Mouse (Mus musculus) kidney, adult 2 months (tissue): Measurements from ENCODE around the gene Pla2g4d.

Experiments used
- CTCF ChIP-seq: fragments of 200-500 bp; conservative IDR thresholded peaks from 2 replicates; pipeline ENCODE4 v1.5.1; 2011; ENCODE audit warnings: low read depth, mild to moderate bottlenecking, control low read depth, low read length, moderate library complexity, mixed read lengths; ENCODE audit not compliant: insufficient read depth, insufficient read length
- POLR2A ChIP-seq: fragments of 200-500 bp; IDR thresholded peaks from one replicate; pipeline ENCODE4 v1.6.1; 2011; ENCODE audit warnings: low read depth, low read length, control low read depth

DNA sequence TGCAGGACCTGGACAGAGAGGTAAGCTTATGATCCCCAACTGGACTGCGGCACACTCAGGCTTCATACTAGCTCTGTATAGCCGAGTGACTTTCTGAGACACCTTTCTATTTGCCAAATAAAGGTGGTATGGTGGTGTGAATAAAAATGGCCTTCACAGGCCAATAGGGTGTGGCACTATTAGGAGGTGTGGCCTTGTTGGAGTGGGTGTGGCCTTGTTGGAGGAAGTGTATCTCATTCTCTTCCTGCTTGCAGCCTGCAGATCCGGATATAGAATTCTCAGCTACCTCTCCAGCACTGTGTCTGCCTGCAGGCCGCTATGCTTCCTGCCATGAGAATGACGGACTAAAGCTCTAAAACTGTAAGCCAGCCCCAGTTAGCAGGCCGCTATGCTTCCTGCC, 12.1 kb upstream of the Pla2g4d start:
- TF ChIP-seq CTCF (no peak), POLR2A (no peak)
